8 mouse cellular contexts compared by ENCODE assay signal in genomic region chr4:108030888-108031501, GRCm38 (mm10).
DNase-seq lines count a peak whose midpoint lies in the region; ATAC-seq and TF ChIP-seq lines count a peak whose summit lies in the region.

No protein-coding gene starts in this region.

- peak overlapping the region; percentile 98 for H3K4me2 ChIP-seq in embryonic facial prominence, embryonic 15.5 days (replicated peaks)
- H3K4me2 ChIP-seq in limb, embryonic 11.5 days (ENCODE audit: low read depth, severe bottlenecking) = peak overlapping the region; percentile 100

- no peak overlapping the region for H3K27ac ChIP-seq in embryonic facial prominence, embryonic 15.5 days (replicated peaks)
- H3K27ac ChIP-seq in limb, embryonic 11.5 days (replicated peaks; ENCODE audit: low read depth, low read length) = no peak overlapping the region

- 0 out of 2 replicates have a peak, but pooled peaks have one; percentile 6 for TF ChIP-seq POLR2A in lung, adult 2 months (IDR thresholded peaks at IDR 0.05; ENCODE audit: borderline replicate concordance, extremely low read depth, low read depth, low read length)

- no peak overlapping the region for H3K9ac ChIP-seq in embryonic facial prominence, embryonic 15.5 days
- H3K9ac ChIP-seq in limb, embryonic 11.5 days (ENCODE audit: low read length) = peak overlapping the region; percentile 57

- H3K4me1 ChIP-seq in lung, adult 2 months (ENCODE audit: control insufficient read depth, insufficient read depth, low read length) = peaks cover 8% of the 10 kb centered on the region
- peaks cover 25% of the 10 kb centered on the region for H3K4me1 ChIP-seq in embryonic facial prominence, embryonic 15.5 days
- peaks cover 17% of the 10 kb centered on the region for H3K4me1 ChIP-seq in limb, embryonic 11.5 days (ENCODE audit: control insufficient read depth, insufficient read depth, low read length)

- H3K27me3 ChIP-seq in embryonic facial prominence, embryonic 15.5 days = peaks cover 23% of the 10 kb centered on the region
- H3K27me3 ChIP-seq in limb, embryonic 11.5 days (ENCODE audit: control insufficient read depth, insufficient read depth, low read length) = peaks cover 34% of the 10 kb centered on the region
- H3K27me3 ChIP-seq in splenic B cell, adult 2 months (ENCODE audit: control insufficient read depth, insufficient read depth, low read length, poor library complexity, severe bottlenecking) = no peaks in the 10 kb centered on the region

- DNase-seq in lung, adult 2 months = no peak
- DNase-seq in lung, adult 18-20 months = no peak
- DNase-seq in limb, embryonic 11.5 days (ENCODE audit: low spot score) = peak; percentile 42
- DNase-seq in splenic B cell, adult 2 months (ENCODE audit: low read depth, low spot score) = peak; percentile 8
- no peak for DNase-seq in left cerebral cortex, adult 9 months (ENCODE audit: low spot score in 2 of 2)
- DNase-seq in adrenal gland, postnatal 14 days = no peak
- no peak for DNase-seq in urinary bladder, postnatal 25 days (ENCODE audit: low spot score)

- ATAC-seq in embryonic facial prominence, embryonic 15.5 days (ENCODE audit: insufficient number of reproducible peaks, low FRiP score, low TSS enrichment, low read depth) = no peak
- ATAC-seq in limb, embryonic 11.5 days (ENCODE audit: insufficient number of reproducible peaks, low FRiP score, low TSS enrichment, low read depth) = no peak

- H3K36me3 ChIP-seq in embryonic facial prominence, embryonic 15.5 days = no peaks in the 10 kb centered on the region
- H3K36me3 ChIP-seq in limb, embryonic 11.5 days (ENCODE audit: control insufficient read depth, insufficient read depth, low read length) = no peaks in the 10 kb centered on the region
- no peaks in the 10 kb centered on the region for H3K36me3 ChIP-seq in splenic B cell, adult 2 months (ENCODE audit: control insufficient read depth, insufficient read depth, low read length, poor library complexity, severe bottlenecking)

- 11% methylated on average over 22 of the region's 22 CpGs for WGBS in lung, adult 2 months
- 7% methylated on average over 22 of the region's 22 CpGs for WGBS in embryonic facial prominence, embryonic 15.5 days
- WGBS in limb, embryonic 11.5 days = 3% methylated on average over 22 of the region's 22 CpGs

- H3K9me3 ChIP-seq in embryonic facial prominence, embryonic 15.5 days (replicated peaks) = no peaks in the 10 kb centered on the region
- no peaks in the 10 kb centered on the region for H3K9me3 ChIP-seq in limb, embryonic 11.5 days (ENCODE audit: control insufficient read depth, low read length)

- peak overlapping the region; percentile 66 for H3K4me3 ChIP-seq in lung, adult 2 months (replicated peaks; ENCODE audit: extremely low read depth, low read depth, low read length)
- H3K4me3 ChIP-seq in embryonic facial prominence, embryonic 15.5 days (replicated peaks) = peak overlapping the region; percentile 64
- peak overlapping the region; percentile 55 for H3K4me3 ChIP-seq in limb, embryonic 11.5 days (ENCODE audit: low read depth, low read length)

- no peak for TF ChIP-seq CTCF in lung, adult 2 months (IDR thresholded peaks at IDR 0.05; ENCODE audit: insufficient read depth, low read length)

Comparison
In these comparisons a context has a peak if more than half of its experiments do, and no peak if none do; other contexts are left out.
1. DNase-seq: peak in limb, embryonic 11.5 days (single experiment) and splenic B cell, adult 2 months (single experiment); none in lung, adult 2 months (single experiment), lung, adult 18-20 months (0 of 2), left cerebral cortex, adult 9 months (0 of 2), adrenal gland, postnatal 14 days (single experiment) and urinary bladder, postnatal 25 days (single experiment).
2. Peak in every context shown above with its lines, with median percentiles within 50 percentile points of each other: H3K4me3 ChIP-seq.